Mouse (Mus musculus) urinary bladder, postnatal 14 days (tissue): ENCODE data around the gene 5730522E02Rik.
"Not testable (repeated sequence)": the region's sequence is repeated elsewhere in the genome, so short reads cannot be mapped to it uniquely, and the experiment has no call there.

Experiments used
- DNase-seq: peaks from one replicate; pipeline ENCODE4 v3.0.0; 2021; ENCODE audit warnings: low spot score

5730522E02Rik gene

DNA sequence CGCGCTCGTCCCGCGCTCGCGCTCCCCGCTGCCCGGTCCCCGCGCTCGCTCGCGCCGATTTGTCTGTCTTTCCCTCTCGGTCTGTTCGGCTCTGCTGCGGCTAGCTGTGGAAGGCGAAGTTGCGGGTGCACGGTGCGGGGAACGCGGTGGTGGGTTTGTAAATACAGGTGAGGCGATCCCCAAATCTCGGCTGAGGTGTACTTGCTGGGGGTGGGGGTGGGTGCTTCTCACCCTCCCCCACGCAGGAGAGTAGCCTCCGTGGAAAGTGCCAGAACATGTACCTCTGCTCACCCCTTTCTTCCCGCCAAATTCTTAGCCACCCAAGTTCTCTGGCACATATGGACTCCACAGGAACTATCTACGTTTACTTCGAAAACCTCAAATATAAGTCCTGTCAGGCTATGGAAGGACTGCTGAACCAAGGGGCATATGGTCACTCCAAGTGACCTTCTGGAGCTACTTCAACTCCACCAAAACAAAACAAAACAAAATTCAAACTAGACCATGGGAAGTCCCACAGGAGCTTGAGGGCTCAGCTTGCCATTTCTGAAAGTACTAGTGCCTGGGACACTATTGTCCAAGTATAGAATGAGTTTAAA is at the start of gene 5730522E02Rik:
Gene 5730522E02Rik (minus strand): TSS at position 182 of the 599 bp plus-strand sequence.
- DNase-seq, result no peak

- DNase-seq, result no peak
Measured at GRCm38 (mm10) chr11:26236540-26236939, 26.0 kb upstream of the 5730522E02Rik start.

DNA sequence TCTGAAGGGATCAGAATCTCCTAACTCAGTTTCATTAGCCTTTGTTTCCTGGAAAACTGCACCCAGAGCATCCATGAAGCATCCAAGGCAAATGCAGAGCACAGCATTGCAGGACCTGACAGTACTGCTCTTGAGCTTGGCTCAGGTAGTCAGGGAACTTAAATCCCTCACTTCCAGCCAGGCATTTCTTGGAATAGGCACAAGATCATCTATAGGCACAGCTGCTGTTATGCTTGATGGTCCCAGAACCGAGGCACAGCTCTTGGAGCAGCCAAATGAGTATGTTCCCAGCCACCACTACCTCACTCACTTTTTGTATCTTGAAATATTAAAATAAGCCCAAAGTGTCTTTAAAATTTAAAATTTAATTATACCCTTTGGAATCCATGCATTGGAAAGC is 19.3 kb upstream of the 5730522E02Rik start:
- no peak for DNase-seq

DNA sequence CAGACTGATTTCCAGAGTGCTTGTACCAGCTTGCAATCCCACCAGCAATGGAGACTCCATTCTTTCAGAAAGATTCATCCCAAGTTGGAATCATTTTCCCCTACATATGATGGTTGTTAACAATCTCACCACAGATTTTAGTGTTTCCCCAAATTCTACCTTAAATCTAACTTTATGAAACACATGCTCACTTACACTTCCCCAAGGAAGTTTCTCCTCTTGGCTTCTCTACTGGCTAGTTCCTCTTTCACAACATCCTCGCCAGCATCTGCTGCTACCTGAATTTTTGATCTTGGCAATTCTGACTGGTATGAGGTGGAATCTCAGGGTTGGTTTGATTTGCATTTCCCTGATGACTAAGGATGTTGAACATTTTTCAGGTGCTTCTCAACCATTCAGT is 3.1 kb upstream of the 5730522E02Rik start:
- not testable (repeated sequence) for DNase-seq

DNA sequence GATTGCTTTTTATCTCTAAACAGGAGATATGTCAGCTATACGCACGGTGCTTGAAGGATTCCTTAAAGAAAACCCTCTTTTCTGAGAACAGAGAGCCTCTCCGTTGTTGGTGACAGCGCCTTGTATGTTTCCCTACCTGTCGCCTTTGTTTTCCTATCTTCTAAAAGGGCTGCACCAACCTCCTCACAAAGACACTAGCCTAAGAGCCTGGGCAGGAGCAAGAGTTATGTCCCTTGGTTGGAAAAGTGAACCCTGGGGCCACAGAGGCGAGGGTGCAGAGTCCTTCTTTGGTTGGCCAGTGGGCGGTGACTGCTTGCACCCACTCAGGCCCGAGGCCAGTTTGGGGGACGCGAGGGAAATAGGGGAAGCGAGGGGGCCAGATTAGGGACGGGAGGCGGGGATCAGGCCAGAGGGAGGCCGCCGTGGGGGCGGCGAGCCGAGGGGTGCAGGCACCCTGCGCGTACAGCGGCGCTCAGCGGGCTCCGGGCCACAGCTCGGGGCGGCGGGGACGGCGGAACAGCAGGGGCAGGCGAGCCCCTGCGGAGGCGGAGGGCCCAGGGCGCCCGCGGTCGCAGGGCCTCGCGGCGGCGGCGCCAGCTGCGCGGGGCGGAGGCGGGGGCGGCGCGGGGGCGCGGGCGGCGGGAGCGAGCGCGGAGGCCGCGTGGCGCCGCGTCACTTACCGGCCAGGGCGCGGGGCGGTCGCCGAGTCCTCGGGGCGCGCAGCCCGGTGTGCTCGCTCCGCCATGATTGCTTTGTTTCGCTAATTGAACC is 567 bp downstream of the 5730522E02Rik start:
- DNase-seq, result peak; percentile 50

- no peak for DNase-seq
Measured at GRCm38 (mm10) chr11:26203466-26203865, 7.1 kb downstream of the 5730522E02Rik start.

DNA sequence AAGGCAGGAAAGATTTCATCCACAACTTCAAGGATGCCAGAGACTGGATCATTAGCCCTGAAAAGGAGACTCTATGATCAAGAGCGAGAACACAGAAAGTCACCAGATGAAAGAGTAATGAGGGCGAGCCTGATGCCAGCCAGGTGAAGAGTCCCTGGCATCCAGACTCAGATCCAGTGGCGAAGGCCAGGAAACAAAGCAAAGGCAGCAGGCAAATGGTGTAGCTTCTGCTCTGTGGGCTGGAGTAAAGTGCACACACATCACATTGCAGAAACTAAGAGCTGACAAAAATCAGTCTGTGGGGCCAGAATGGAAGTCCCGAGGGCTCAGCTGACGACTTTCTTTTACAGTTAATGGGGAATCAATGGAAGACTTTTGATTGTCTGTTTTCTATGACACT is 7.7 kb downstream of the 5730522E02Rik start:
- DNase-seq, result no peak

DNA sequence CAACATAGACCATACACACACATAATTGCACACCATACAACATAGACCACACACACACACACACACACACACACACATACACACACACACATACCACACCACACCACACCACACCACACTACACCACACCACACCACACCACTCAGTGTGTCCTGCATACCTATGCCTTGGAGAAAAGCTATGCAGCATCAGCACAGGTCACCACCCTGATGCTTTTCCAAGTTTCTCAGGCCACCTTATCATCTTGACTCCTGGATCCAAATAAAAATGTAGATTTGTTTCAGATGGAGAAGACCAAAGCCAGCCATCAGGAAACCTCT is 8.8 kb downstream of the 5730522E02Rik start:
- no peak for DNase-seq

DNA sequence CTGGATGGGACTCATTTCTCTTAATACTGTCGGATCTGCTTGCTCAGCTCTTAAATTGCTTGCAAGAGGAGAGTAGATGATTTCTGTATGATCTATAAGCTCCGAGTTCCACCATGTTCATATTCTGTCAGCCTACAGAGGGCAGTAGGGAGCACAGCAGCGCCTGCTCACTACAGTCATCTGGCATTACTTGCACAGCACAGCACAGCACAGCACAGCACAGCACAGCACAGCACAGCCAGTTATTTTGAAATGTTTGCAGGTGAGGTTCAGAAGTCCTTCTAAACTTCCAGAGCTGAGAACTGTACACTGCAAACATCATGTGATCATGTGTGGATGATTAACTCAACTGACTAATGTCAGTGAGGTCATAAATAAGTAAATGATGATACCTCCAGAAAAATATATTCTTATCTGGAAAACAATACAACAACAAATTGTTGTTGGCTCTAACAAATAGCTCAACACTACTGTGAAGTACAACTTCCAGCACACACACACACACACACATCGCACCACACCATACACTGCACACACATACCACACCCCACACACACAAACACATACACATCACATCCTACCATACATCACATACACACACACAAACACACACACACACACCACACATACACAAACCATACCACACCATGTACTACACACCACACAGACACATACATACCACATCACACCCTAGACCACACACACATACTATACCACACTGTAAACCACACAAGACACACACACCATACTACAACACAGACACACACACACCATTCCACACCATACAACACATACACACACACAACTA is 9.4 kb downstream of the 5730522E02Rik start:
- peak; percentile 60 for DNase-seq

DNA sequence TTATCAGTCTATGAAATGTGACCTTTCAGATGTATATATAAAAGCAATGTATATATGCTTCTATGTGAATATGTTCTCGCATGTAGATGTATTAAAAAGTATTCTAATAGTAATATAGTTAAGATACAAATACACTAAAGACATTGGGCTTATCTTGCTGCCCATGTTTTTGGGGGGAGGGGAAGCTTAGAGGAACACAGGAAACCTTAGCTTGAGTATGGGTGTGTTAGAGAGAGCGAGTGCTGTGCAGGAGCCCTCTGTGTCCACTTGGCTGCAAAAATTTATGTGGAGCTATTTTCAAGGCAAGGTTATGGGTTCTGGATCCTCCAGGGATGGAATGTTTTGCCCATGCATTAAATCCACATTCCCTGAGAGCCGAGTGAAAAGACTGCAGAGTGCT is 15.1 kb downstream of the 5730522E02Rik start:
- no peak for DNase-seq

GRCm38 (mm10) chr11:26187231-26187967 is 23.2 kb downstream of the 5730522E02Rik start:
- DNase-seq, result no peak

DNA sequence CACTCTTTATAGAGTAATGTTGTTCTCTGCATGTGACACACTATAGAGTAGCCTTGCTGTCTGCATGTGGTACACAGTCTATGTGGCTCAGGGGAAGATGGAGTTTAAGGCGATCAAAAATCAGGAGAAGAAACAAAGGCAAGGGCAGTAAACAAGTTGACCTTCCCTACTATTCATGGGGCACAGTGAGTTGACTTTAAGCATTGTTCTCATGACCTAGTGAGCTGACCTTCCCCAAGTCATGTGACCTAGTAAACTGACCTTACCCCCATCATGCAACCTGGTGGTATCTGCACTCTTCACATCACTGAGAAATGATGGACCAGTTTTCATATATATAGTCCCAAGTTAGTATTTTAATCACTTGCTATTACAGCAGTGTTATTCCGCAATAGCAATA is 40.0 kb downstream of the 5730522E02Rik start:
- no peak for DNase-seq

DNA sequence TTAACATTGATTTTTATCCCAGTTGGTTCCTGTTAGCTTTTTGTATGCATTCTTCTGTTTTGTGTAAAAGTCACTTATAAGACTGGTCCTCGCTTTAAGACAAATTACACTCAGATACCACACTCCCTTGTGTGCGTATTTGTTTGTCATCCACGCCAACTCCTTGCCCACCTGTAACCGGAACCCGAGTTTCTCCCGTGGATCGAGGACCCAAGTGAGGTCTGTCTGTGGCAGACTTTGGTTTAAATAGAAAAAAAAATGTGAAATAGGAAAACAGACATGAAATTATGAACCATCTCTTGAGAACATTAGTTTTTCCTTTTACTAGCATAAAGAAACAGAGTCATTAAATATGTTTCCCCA is 43.0 kb downstream of the 5730522E02Rik start:
- no peak for DNase-seq

DNA sequence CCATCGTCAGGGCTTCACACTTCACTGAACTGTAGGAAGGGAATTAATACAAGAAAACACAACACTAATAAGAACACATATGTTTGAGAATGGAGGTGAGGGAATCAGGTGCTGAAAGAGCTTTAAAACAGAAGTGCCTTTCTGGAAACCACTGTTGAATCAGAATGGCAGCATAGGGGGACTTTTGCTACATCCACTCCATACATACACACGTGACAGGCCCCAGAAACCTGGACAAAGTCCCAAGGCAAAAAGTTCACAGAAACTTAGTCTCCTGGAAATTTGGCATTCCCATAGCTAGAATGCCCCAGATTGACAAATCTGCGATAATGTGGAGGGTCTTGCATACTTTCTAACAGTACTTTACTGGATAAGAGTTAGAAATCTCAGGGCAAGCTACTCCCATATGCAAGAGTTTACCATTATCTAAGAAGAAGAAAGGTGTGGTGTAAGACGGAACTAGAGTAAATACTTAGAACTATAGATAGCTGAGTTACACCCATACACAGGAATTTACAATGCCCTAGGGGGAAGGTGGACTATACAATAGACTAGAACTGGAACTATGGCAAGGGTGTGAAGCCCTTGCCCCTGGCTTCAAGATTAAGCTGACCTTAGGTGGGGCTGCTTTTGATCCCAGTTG is 43.5 kb downstream of the 5730522E02Rik start:
- no peak for DNase-seq

GRCm38 (mm10) chr11:26164651-26165259 is 45.8 kb downstream of the 5730522E02Rik start:
- no peak for DNase-seq

DNA sequence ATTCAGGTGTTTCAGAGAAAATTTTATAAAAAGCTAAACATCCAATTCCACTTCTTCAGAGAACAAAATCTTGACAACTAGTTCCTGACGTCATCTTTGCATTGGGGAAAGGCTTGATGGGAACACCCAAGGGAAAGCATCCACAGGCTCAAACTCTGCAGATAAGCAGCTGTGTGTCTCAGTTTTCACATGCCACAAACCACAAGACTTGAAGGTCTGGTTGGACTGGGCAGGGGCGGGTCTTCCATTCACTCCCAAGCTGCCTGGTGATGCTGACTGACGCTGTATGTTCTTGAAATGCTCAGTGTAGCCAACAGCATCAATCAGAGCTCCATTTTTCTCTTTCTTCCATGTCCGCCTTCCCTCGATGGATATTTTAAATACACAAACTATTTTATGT is 49.2 kb downstream of the 5730522E02Rik start:
- no peak for DNase-seq

DNA sequence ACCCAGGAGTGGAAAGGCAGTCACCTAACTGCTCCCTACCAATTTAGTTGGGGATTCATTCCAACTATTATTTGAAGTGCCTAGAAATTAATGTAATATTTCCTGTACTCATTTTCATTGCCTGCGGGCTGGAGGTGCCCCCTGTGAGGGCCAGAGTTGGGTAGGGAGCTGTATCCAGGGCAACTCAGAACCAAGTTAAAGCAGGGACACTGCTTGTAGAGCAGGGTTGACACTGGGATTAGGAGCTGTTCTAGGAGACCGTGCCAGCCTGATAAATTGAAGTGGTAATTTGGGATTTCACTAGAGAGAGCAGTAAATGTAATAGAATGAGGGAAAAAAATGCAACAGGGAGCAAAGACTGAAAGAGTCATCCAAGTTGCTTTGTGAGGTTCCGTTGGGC is 51.5 kb downstream of the 5730522E02Rik start:
- DNase-seq, result no peak

DNA sequence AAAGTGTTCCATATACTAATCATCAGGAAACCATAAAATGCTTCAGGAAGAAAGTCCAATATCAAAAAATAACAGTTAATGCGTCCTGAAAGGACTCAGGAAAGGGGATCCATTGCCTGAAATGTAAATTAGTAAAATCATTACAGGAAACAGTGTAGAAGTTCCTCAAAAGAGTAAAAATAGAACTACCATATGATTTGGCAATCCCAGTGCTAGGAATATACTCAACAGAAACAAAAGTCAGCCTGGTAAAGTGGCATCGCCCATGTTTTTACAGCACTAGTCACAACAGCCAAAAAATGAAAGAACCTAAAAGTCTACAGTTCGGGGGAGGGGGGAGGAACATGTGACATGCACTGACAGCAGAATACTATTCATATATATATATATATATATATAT is 70.5 kb downstream of the 5730522E02Rik start:
- no peak for DNase-seq

DNA sequence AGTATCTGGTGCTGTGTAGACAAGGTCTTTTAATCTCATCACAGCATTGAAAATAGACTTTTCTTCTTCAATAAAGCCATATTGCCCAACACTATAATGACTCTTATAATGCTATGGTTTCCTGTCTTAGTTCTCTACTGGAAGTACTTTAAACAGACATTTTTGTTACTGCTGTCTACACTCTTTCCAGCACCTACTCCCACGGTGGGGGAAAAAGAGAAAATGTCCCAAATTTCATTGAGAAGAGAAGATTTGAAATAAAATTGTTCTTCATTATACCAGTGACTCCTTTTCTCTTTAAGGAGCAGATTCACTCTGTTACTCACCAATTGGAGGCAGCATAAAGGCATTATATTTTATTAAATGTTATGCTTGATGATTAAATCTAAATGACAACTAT is 72.5 kb downstream of the 5730522E02Rik start:
- no peak for DNase-seq

- DNase-seq, result no peak
Measured at GRCm38 (mm10) chr11:26130911-26131310, 79.7 kb downstream of the 5730522E02Rik start.

- DNase-seq, result no peak
Measured at GRCm38 (mm10) chr11:26129054-26129453, 81.5 kb downstream of the 5730522E02Rik start.

DNA sequence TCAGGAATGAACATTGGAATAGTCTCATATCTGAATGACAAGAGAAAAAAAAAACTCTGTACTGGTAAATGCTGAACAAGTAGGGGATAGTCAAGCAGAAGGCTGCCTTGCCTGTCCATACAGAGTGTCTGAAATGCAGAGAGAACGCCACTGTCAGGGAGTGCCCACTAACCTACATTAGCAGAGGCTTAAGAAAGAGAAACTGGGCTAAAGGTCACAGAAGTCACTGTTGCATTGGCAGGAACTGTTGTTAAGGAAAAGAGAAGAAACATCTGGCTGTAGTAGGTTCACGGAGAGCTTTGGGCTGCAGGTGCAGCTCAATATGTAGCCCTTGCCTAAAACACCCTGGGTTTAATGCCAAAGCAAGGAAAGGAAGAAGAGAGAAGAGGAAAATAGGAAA is 82.2 kb downstream of the 5730522E02Rik start:
- no peak for DNase-seq
